Mouse (Mus musculus) embryonic fibroblast, embryonic 13.5 days (primary cell): ENCODE results near the gene Lxn. TPM values are rescaled to one million over a fixed set of nuclear protein-coding genes. Genes with fewer than 3 reads are reported as not detected.

ENCODE experiments used
- H3K27ac ChIP-seq: 2 replicates; pipeline ENCODE4 v1.5.1; 2012; ENCODE audit warnings: low read length, control low read depth, inconsistent platforms; ENCODE audit not compliant: insufficient read depth
- H3K4me1 ChIP-seq: 2 replicates; pipeline ENCODE4 v1.6.1; 2011; ENCODE audit warnings: low read length; ENCODE audit not compliant: control insufficient read depth, insufficient read depth
- H3K4me3 ChIP-seq: 2 replicates; pipeline ENCODE4 v1.5.1; 2011; ENCODE audit warnings: mild to moderate bottlenecking, control low read depth, low read length; ENCODE audit not compliant: insufficient read depth
- CTCF ChIP-seq: IDR thresholded peaks from 2 replicates; pipeline ENCODE4 v1.5.1; 2011; ENCODE audit warnings: mild to moderate bottlenecking, control low read depth, low read length, moderate library complexity, borderline replicate concordance; ENCODE audit not compliant: insufficient read depth
- POLR2A ChIP-seq: IDR thresholded peaks from 2 replicates; pipeline ENCODE4 v1.6.1; 2011; ENCODE audit warnings: low read depth, mild to moderate bottlenecking, control low read depth, low read length, moderate library complexity
- polyA plus RNA-seq: library from polyadenylated mRNA; stranded (reverse); fragments of >200 nt; gene quantifications from 2 replicates; pipeline ENCODE4 v1.2.4, GENCODE M21; 2011; ENCODE audit warnings: low read depth; ENCODE audit not compliant: missing spikeins, insufficient read length

Lxn gene
- polyA plus RNA-seq: 98.5 and 132 TPM in 2 replicates

DNA sequence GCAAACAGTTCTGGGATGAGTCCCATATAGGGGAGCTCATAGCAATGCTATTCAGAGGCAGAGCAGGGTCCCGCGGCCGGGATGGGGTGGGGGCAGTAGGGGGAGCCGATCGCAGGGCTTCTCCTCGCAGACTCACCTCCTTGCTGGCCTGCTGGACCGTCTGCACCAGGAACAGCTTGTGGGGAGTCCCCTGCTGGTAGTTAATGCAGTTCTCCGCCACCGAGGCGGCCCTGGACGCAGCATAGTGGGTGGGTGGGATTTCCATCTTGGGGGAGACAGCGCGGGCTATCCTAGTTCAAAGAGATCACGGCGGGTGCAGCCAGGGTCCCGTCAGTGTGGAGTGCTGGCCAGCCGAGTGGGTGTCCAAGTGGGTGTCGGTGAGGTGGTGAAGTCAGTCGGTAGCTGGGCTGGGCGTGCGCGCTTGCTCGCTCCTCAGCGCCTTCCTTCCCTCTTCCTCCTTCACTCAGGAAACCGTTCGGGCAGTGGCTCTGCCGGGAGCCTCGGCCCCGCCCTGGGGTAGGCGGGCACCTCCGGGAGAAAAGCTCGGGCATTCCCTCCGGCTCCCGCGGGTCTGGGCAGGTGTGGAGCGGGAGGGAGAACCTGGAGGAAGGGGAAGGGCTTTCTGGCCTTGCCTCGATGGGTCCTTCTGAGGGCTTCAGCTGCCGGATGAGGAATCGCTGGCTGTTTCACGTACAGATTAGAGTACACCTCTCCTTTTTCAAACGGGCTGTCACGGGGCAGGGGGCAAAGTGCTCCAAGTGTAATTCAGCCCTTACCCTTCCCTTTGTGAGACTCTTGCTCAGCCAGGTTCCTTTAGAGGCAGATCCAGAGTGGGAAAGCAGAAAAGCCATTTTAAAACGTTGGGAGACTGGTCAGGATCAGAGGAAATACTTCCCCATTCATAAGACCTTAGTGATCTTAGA lies at the start of gene Lxn:
Gene Lxn (minus strand): TSS at position 477 of the 923 bp plus-strand sequence.
- peak; percentile 29; the same call in 1 of the 2 replicates for TF ChIP-seq CTCF
- peak; percentile 95 for TF ChIP-seq POLR2A
- no peaks in the 10 kb centered on the region for H3K4me1 ChIP-seq
- H3K4me3 ChIP-seq: peak within 1 kb of the TSS; percentile 67
- H3K27ac ChIP-seq: peak within 1 kb of the TSS; percentile 55

DNA sequence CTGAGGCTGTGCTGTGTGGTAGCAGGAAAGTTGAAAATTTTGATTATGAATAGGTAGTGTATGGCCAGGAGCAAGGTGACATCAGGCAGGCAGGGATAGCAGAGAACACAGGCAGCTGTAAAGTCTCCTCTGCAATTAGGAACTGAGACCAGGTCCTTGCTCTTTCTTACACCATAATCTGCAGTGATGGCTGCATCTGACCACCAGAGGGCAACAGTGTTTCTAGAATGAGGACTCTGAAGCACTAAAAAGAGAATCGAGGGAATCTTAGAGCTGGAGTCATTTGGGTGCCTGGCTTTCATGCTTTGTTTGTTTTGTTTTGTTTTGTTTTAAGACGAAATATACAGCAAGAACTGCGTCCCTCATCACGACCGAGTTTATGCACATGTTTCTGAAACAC lies 49.1 kb upstream of the Lxn start:
- Histone ChIP-seq H3K4me3 (no peak overlapping the region), H3K4me1 (peaks cover 4% of the 10 kb centered on the region), H3K27ac (no peak overlapping the region)
- no peak for TF ChIP-seq POLR2A
- 0 out of 2 replicates have a peak, but pooled peaks have one; percentile 17 for TF ChIP-seq CTCF

- peaks cover 6% of the 10 kb centered on the region for H3K4me1 ChIP-seq
- peak overlapping the region; percentile 89 for H3K27ac ChIP-seq
- TF ChIP-seq CTCF: no peak
- no peak for TF ChIP-seq POLR2A
- H3K4me3 ChIP-seq: no peak overlapping the region
These were observed 44.6 kb upstream of the Lxn start for GRCm38 (mm10) chr3:67508216-67508892.

- peaks cover 6% of the 10 kb centered on the region for H3K4me1 ChIP-seq
- H3K27ac ChIP-seq: peak overlapping the region; percentile 90
- TF ChIP-seq POLR2A (no peak), CTCF (no peak)
- no peak overlapping the region for H3K4me3 ChIP-seq
These were observed 41.6 kb upstream of the Lxn start for GRCm38 (mm10) chr3:67505286-67505685.

GRCm38 (mm10) chr3:67503878-67504277 lies 40.2 kb upstream of the Lxn start:
- Histone ChIP-seq H3K4me1 (peaks cover 6% of the 10 kb centered on the region), H3K27ac (no peak overlapping the region), H3K4me3 (no peak overlapping the region)
- no peak for TF ChIP-seq POLR2A
- TF ChIP-seq CTCF: no peak

GRCm38 (mm10) chr3:67499406-67499791 lies 35.7 kb upstream of the Lxn start:
- TF ChIP-seq POLR2A: no peak
- no peak for TF ChIP-seq CTCF
- Histone ChIP-seq H3K27ac (no peak overlapping the region), H3K4me1 (no peaks in the 10 kb centered on the region), H3K4me3 (no peak overlapping the region)

DNA sequence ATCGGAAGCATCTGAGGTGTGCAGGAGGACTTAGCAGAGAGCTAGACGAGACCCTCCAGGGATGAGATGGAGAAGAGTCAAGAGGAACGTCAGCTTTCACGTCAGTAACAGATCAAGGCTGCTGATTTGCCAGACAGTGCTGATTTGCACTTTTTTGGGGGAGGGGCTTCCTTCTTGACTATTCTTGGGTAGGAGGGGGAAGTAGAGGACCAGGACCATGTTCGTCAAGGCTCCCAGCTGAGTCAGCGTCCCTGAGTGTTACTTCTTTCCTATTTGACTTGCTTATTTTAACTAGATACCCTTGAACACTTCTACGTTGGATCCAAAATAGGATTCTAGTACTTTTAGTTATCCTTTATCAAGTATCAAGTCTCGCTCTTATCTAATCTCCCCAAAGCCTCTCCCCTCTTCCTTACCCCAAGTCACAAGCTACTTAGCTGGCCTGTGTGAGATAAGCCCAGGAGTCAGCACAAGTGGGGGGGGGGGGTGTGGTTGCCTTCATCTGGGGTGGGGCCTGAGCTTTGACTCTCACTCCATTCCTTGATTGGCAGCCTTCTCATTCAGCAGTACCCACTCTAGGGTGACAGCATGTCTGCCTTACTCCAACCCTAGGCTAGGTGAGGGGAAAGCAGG lies 35.2 kb upstream of the Lxn start:
- Histone ChIP-seq H3K4me3 (no peak overlapping the region), H3K27ac (no peak overlapping the region), H3K4me1 (no peaks in the 10 kb centered on the region)
- TF ChIP-seq POLR2A (no peak), CTCF (no peak)

GRCm38 (mm10) chr3:67497998-67498397 lies 34.3 kb upstream of the Lxn start:
- Histone ChIP-seq H3K27ac (no peak overlapping the region), H3K4me1 (no peaks in the 10 kb centered on the region), H3K4me3 (no peak overlapping the region)
- no peak for TF ChIP-seq POLR2A
- no peak for TF ChIP-seq CTCF

GRCm38 (mm10) chr3:67496310-67496709 lies 32.6 kb upstream of the Lxn start:
- TF ChIP-seq POLR2A: no peak
- no peak for TF ChIP-seq CTCF
- H3K27ac ChIP-seq: no peak overlapping the region
- H3K4me1 ChIP-seq: no peaks in the 10 kb centered on the region
- H3K4me3 ChIP-seq: no peak overlapping the region
